9 mouse cellular contexts compared by ENCODE assay signal in genomic region chr9:108289347-108289746, GRCm38 (mm10). TPM values are rescaled to one million over a fixed set of nuclear protein-coding genes. Genes with fewer than 3 reads are reported as not detected.
DNase-seq lines count a peak whose midpoint lies in the region; ATAC-seq and TF ChIP-seq lines count a peak whose summit lies in the region.
"Had no signal": no experiment of that assay in that cellular context is flagged by ENCODE, and none has a peak within 500 bp of the region (broad histone marks: within the 10 kb centered on the region; RNA-seq: fewer than 3 reads in every experiment).

No protein-coding gene starts in this region.

- no peak for TF ChIP-seq CTCF in lung, adult 2 months (IDR thresholded peaks at IDR 0.05; ENCODE audit: insufficient read depth, low read length)

- no peak overlapping the region for H3ac ChIP-seq in myocyte (ENCODE audit: control insufficient read depth, insufficient read length)

- no peak for ATAC-seq in kidney, embryonic 16.5 days (ENCODE audit: low FRiP score, low TSS enrichment)
- no peak for ATAC-seq in forebrain, embryonic 11.5 days (replicated peaks; ENCODE audit: low FRiP score)
- ATAC-seq in limb, embryonic 12.5 days (ENCODE audit: insufficient number of reproducible peaks, insufficient read depth, low FRiP score, low TSS enrichment, low read depth), result no peak

- peak overlapping the region; percentile 57; the same call in 1 of the 2 replicates for H3K4me3 ChIP-seq in kidney, embryonic 16.5 days (ENCODE audit: low read length)
- H3K4me3 ChIP-seq in forebrain, embryonic 11.5 days (ENCODE audit: low read depth, low read length), result peak overlapping the region; percentile 45; the same call in 1 of the 2 replicates
- H3K4me3 ChIP-seq in limb, embryonic 12.5 days (replicated peaks), result peak overlapping the region; percentile 53; the same call in 1 of the 2 replicates
- peak overlapping the region; percentile 63 for H3K4me3 ChIP-seq in myocyte
- H3K4me3 ChIP-seq in lung, adult 2 months (replicated peaks; ENCODE audit: extremely low read depth, low read depth, low read length), result no peak overlapping the region

- H3K4me2 ChIP-seq in kidney, embryonic 16.5 days (replicated peaks; ENCODE audit: low read depth, low read length), result peak overlapping the region; percentile 73
- H3K4me2 ChIP-seq in forebrain, embryonic 11.5 days (ENCODE audit: low read depth, low read length, severe bottlenecking), result peak overlapping the region; percentile 56; the same call in 1 of the 2 replicates
- peak overlapping the region; percentile 58 for H3K4me2 ChIP-seq in limb, embryonic 12.5 days
- H3K4me2 ChIP-seq in myocyte (ENCODE audit: low read depth), result peak overlapping the region; percentile 84

- 0 out of 2 replicates have a peak, but pooled peaks cover 3% of the 10 kb centered on the region for H3K4me1 ChIP-seq in kidney, embryonic 16.5 days (ENCODE audit: insufficient read depth, low read length)
- H3K4me1 ChIP-seq in forebrain, embryonic 11.5 days (replicated peaks; ENCODE audit: control insufficient read depth, insufficient read depth, low read length), result peaks cover 4% of the 10 kb centered on the region; the same call in 1 of the 2 replicates
- peaks cover 3% of the 10 kb centered on the region for H3K4me1 ChIP-seq in limb, embryonic 12.5 days (replicated peaks)
- peaks cover 6% of the 10 kb centered on the region for H3K4me1 ChIP-seq in lung, adult 2 months (ENCODE audit: control insufficient read depth, insufficient read depth, low read length)

- 0 out of 2 replicates have a peak, but pooled peaks cover 3% of the 10 kb centered on the region for H3K36me3 ChIP-seq in kidney, embryonic 16.5 days (ENCODE audit: insufficient read depth, low read length)
- no peaks in the 10 kb centered on the region for H3K36me3 ChIP-seq in forebrain, embryonic 11.5 days (ENCODE audit: control insufficient read depth, insufficient read depth, low read length)
- H3K36me3 ChIP-seq in limb, embryonic 12.5 days, result peaks cover 11% of the 10 kb centered on the region
- no peaks in the 10 kb centered on the region for H3K36me3 ChIP-seq in myocyte (ENCODE audit: control insufficient read depth, insufficient read depth)

- no peak overlapping the region for H3K27ac ChIP-seq in kidney, embryonic 16.5 days (ENCODE audit: low read length)
- 0 out of 2 replicates have a peak overlapping the region, but pooled peaks have one; percentile 81 for H3K27ac ChIP-seq in forebrain, embryonic 11.5 days (ENCODE audit: low read depth, low read length)
- H3K27ac ChIP-seq in limb, embryonic 12.5 days, result 0 out of 2 replicates have a peak overlapping the region, but pooled peaks have one; percentile 81

- H3K27me3 ChIP-seq in kidney, embryonic 16.5 days (ENCODE audit: insufficient read depth, low read length), result no peaks in the 10 kb centered on the region
- no peaks in the 10 kb centered on the region for H3K27me3 ChIP-seq in forebrain, embryonic 11.5 days (ENCODE audit: control insufficient read depth, insufficient read depth, low read length)
- H3K27me3 ChIP-seq in limb, embryonic 12.5 days, result no peaks in the 10 kb centered on the region
- H3K27me3 ChIP-seq in myocyte (ENCODE audit: control insufficient read depth, insufficient read depth, insufficient read length), result no peaks in the 10 kb centered on the region

- no peak for TF ChIP-seq POLR2A in myocyte (IDR thresholded peaks at IDR 0.05; ENCODE audit: insufficient read length, low read depth)
- TF ChIP-seq POLR2A in lung, adult 2 months (IDR thresholded peaks at IDR 0.05; ENCODE audit: borderline replicate concordance, extremely low read depth, low read depth, low read length), result no peak

- no peaks in the 10 kb centered on the region for H3K9me3 ChIP-seq in kidney, embryonic 16.5 days (ENCODE audit: low read length)
- H3K9me3 ChIP-seq in forebrain, embryonic 11.5 days (ENCODE audit: control insufficient read depth, low read length), result no peaks in the 10 kb centered on the region
- H3K9me3 ChIP-seq in limb, embryonic 12.5 days, result no peaks in the 10 kb centered on the region

- WGBS in kidney, embryonic 16.5 days, result 68% methylated on average over 2 of the region's 2 CpGs
- WGBS in forebrain, embryonic 11.5 days, result 67% methylated on average over 2 of the region's 2 CpGs
- WGBS in limb, embryonic 12.5 days, result 59% methylated on average over 2 of the region's 2 CpGs
- 59% methylated on average over 2 of the region's 2 CpGs for WGBS in lung, adult 2 months

- H3K79me2 ChIP-seq in myocyte (ENCODE audit: control insufficient read depth, insufficient read depth), result no peaks in the 10 kb centered on the region

- H3K9ac ChIP-seq in kidney, embryonic 16.5 days (replicated peaks; ENCODE audit: low read length), result no peak overlapping the region
- peak overlapping the region; percentile 66 for H3K9ac ChIP-seq in forebrain, embryonic 11.5 days (ENCODE audit: low read length)
- H3K9ac ChIP-seq in limb, embryonic 12.5 days (replicated peaks), result no peak overlapping the region

- no peak for DNase-seq in kidney, postnatal 25 days
- no peak for DNase-seq in forebrain, embryonic 11.5 days (ENCODE audit: low spot score)
- DNase-seq in layer of hippocampus, adult 9-10 months (ENCODE audit: low spot score), result no peak
- no peak for DNase-seq in kidney, postnatal 36 days
- DNase-seq in lung, adult 2 months, result no peak
- DNase-seq: adrenal gland, postnatal 36 days had no signal

TF ChIP-seq in myocyte, 11 proteins besides CTCF, POLR2A, EP300 and RAD21:
- TF ChIP-seq POLR2AphosphoS2 (IDR thresholded peaks at IDR 0.05; ENCODE audit: insufficient read length, low read depth), result no peak

RNA-seq across cellular contexts. Expression of gene Nicn1, which starts 0.9 kb away (rescaled TPM):
- 37.2 and 45.5 TPM in 2 replicates for polyA plus RNA-seq in kidney, embryonic 16.5 days (2015; fragmentation: Nextera tagmentation; extraction: Ambion mirVana)
- 46.8 and 61.8 TPM in 2 replicates for polyA plus RNA-seq in forebrain, embryonic 11.5 days (2014; fragmentation: Nextera tagmentation; extraction: Ambion mirVana)
- 45.0 and 46.4 TPM in 2 replicates for polyA plus RNA-seq in limb, embryonic 12.5 days (2016; fragmentation: Nextera tagmentation; extraction: Ambion mirVana)
- polyA plus RNA-seq in myocyte (2012; fragmentation: generic; extraction: Trizol), result 37.9 TPM
- 15.1 and 21.4 TPM in 2 replicates for polyA plus RNA-seq in lung, adult 2 months (2012; rRNA removed)

RNA-seq across cellular contexts. Expression of gene Amt, which starts 7.3 kb away (rescaled TPM):
- 40.8 and 43.7 TPM in 2 replicates for polyA plus RNA-seq in kidney, embryonic 16.5 days (2015; fragmentation: Nextera tagmentation; extraction: Ambion mirVana)
- 25.1 and 25.9 TPM in 2 replicates for polyA plus RNA-seq in forebrain, embryonic 11.5 days (2014; fragmentation: Nextera tagmentation; extraction: Ambion mirVana)
- polyA plus RNA-seq in limb, embryonic 12.5 days (2016; fragmentation: Nextera tagmentation; extraction: Ambion mirVana), result 13.3 and 17.0 TPM in 2 replicates
- 2.1 TPM for polyA plus RNA-seq in myocyte (2012; fragmentation: generic; extraction: Trizol)
- 7.0 and 13.3 TPM in 2 replicates for polyA plus RNA-seq in lung, adult 2 months (2012; rRNA removed)

RNA-seq across cellular contexts. Expression of gene Rhoa, which starts 16.6 kb away (rescaled TPM):
- 495 and 508 TPM in 2 replicates for polyA plus RNA-seq in kidney, embryonic 16.5 days (2015; fragmentation: Nextera tagmentation; extraction: Ambion mirVana)
- 298 and 303 TPM in 2 replicates for polyA plus RNA-seq in forebrain, embryonic 11.5 days (2014; fragmentation: Nextera tagmentation; extraction: Ambion mirVana)
- 324 and 387 TPM in 2 replicates for polyA plus RNA-seq in limb, embryonic 12.5 days (2016; fragmentation: Nextera tagmentation; extraction: Ambion mirVana)
- 306 TPM for polyA plus RNA-seq in myocyte (2012; fragmentation: generic; extraction: Trizol)
- 167 and 313 TPM in 2 replicates for polyA plus RNA-seq in lung, adult 2 months (2012; rRNA removed)

RNA-seq across cellular contexts. Expression of gene Tcta, which starts 16.6 kb away (rescaled TPM):
- polyA plus RNA-seq in kidney, embryonic 16.5 days (2015; fragmentation: Nextera tagmentation; extraction: Ambion mirVana), result 34.9 and 38.9 TPM in 2 replicates
- polyA plus RNA-seq in forebrain, embryonic 11.5 days (2014; fragmentation: Nextera tagmentation; extraction: Ambion mirVana), result 20.8 and 25.5 TPM in 2 replicates
- 21.2 and 22.6 TPM in 2 replicates for polyA plus RNA-seq in limb, embryonic 12.5 days (2016; fragmentation: Nextera tagmentation; extraction: Ambion mirVana)
- polyA plus RNA-seq in myocyte (2012; fragmentation: generic; extraction: Trizol), result 29.8 TPM
- polyA plus RNA-seq in lung, adult 2 months (2012; rRNA removed), result 64.1 and 75.8 TPM in 2 replicates

RNA-seq across cellular contexts. Expression of gene Dag1, which starts 25.6 kb away (rescaled TPM):
- 163 and 182 TPM in 2 replicates for polyA plus RNA-seq in kidney, embryonic 16.5 days (2015; fragmentation: Nextera tagmentation; extraction: Ambion mirVana)
- 77.1 and 82.0 TPM in 2 replicates for polyA plus RNA-seq in forebrain, embryonic 11.5 days (2014; fragmentation: Nextera tagmentation; extraction: Ambion mirVana)
- 45.7 and 53.3 TPM in 2 replicates for polyA plus RNA-seq in limb, embryonic 12.5 days (2016; fragmentation: Nextera tagmentation; extraction: Ambion mirVana)
- polyA plus RNA-seq in myocyte (2012; fragmentation: generic; extraction: Trizol), result 195 TPM
- polyA plus RNA-seq in lung, adult 2 months (2012; rRNA removed), result 125 and 170 TPM in 2 replicates
